Mouse (Mus musculus): ENCODE data around the gene Cpn1.

- no peak for TF ChIP-seq CTCF (IDR thresholded peaks at IDR 0.05; ENCODE audit: control insufficient read depth, insufficient read depth, low read length)
- no peak for TF ChIP-seq POLR2A (IDR thresholded peaks at IDR 0.05; ENCODE audit: borderline replicate concordance, control insufficient read depth, low read depth, low read length)
These were observed 12.6 kb downstream of the Cpn1 start for GRCm38 (mm10) chr19:43973711-43974110.
